Mouse (Mus musculus): ENCODE results near the gene Slc25a29. TPM values are rescaled to one million over a fixed set of nuclear protein-coding genes. Genes with fewer than 3 reads are reported as not detected.

The Slc25a29 gene
- total RNA-seq, 2 experiments from 2014 or later: 6.4 to 9.2 TPM

- DNase-seq: peak; percentile 90
Measured at GRCm38 (mm10) chr12:108794078-108794711, 41.5 kb downstream of the Slc25a29 start.

GRCm38 (mm10) chr12:108793453-108793941 lies 42.2 kb downstream of the Slc25a29 start:
- DNase-seq: peak; percentile 44

- peak; percentile 99 for DNase-seq
Measured at GRCm38 (mm10) chr12:108792546-108793452, 42.9 kb downstream of the Slc25a29 start, which contains the start of gene Yy1. Gene Yy1 (plus strand): TSS chr12:108792973.

GRCm38 (mm10) chr12:108792152-108792545 lies 43.5 kb downstream of the Slc25a29 start:
- DNase-seq: peak; percentile 75

- no peak for DNase-seq
Measured at GRCm38 (mm10) chr12:108787329-108787728, 48.4 kb downstream of the Slc25a29 start.

GRCm38 (mm10) chr12:108785161-108785560 lies 50.5 kb downstream of the Slc25a29 start:
- DNase-seq: no peak

GRCm38 (mm10) chr12:108780108-108780877 lies 55.4 kb downstream of the Slc25a29 start:
- no peak for DNase-seq

Small RNAs within 50 kb of the gene (microRNA-seq; reads per million reads assigned to microRNA genes)
- gene Mir345 (ENCODE audit: borderline replicate concordance in 2 of 2): 43.5 to 52.4 reads per million in 2 experiments

Other genes with a start within 250 kb of the Slc25a29 start
- under 1 TPM in 1 of 2 experiments, not detected in 1; 0.19 TPM for gene Degs2, start 133.6 kb downstream of the Slc25a29 start, total RNA-seq (2021)
- gene Yy1, start 42.9 kb downstream of the Slc25a29 start, total RNA-seq (2021): 10 to 100 TPM; 23.9 to 25.4 TPM
- gene Slc25a47, start 163 bp upstream of the Slc25a29 start, total RNA-seq (2021): 1 to 10 TPM; 5.8 to 6.3 TPM
- 1 to 10 TPM; 3.1 to 4.8 TPM for gene Wdr25, start 57.7 kb upstream of the Slc25a29 start, total RNA-seq (2021)
- gene Wars, start 58.3 kb upstream of the Slc25a29 start, total RNA-seq (2021): 10 to 100 TPM; 23.4 to 27.2 TPM
- under 1 TPM; 0.43 to 0.69 TPM for gene Begain, start 232.3 kb upstream of the Slc25a29 start, total RNA-seq (2021)